ENCODE assay signal across 12 mouse cellular contexts in the genomic region with DNA sequence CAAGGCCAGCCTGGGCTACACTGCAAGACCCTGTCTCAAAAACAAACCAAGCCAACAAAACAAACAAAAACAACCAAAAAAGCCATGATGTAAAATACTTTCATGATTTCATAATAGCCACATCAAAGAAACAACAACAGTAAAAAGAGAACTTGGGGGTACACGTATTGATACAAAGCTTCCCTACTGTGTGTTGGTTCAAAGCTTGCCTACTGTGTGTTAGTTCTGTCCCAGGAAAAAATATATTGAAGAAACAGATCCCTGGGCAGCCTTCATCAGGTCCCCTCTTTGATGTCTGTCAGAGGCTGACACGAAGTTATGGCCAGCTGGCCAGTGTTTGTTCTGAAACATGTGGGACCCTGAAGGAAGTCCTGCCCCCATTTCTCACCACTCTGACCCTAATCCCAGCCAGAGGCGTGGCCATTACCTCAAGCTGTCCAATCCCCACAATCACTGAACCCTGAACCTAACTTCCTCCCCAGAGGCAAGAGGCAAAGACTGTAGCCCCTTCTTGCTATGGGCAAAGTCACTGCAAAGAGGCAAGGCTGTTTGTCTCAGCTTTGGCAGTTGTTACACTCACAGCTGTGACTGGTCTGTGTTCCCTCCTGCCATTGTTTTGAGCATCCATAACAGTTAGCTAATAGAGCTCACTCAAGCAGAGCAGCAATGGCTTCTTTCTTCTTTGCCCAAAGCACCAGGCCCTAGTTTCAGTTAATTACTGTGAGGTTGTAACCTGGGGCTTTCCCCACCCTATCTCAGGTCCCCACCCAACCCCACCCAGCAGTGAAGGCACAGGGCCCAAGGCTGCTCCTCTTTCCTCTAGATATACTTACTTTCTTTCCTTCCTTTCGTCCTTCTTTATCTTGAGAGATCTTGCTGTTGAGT. TPM values are rescaled to one million over a fixed set of nuclear protein-coding genes. Genes with fewer than 3 reads are reported as not detected.
DNase-seq lines count a peak whose midpoint lies in the region; ATAC-seq and TF ChIP-seq lines count a peak whose summit lies in the region.
"Had no signal": no experiment of that assay in that cellular context is flagged by ENCODE, and none has a peak within 500 bp of the region (broad histone marks: within the 10 kb centered on the region; RNA-seq: fewer than 3 reads in every experiment).

No protein-coding gene starts in this region.

- TF ChIP-seq EP300 in MEL (IDR thresholded peaks at IDR 0.05; ENCODE audit: low read depth in 1 of 2, low read length in 2 of 2) = no peak

- peaks cover 14 to 34% of the 10 kb centered on the region in 2 experiments for H3K4me1 ChIP-seq in MEL (ENCODE audit: control insufficient read depth in 1 of 2, insufficient read depth in 2 of 2, low read length in 2 of 2)
- peaks cover 25% of the 10 kb centered on the region for H3K4me1 ChIP-seq in liver, embryonic 11.5 days (replicated peaks; ENCODE audit: control insufficient read depth, insufficient read depth, low read length)
- no peaks in the 10 kb centered on the region for H3K4me1 ChIP-seq in forebrain, embryonic 12.5 days
- H3K4me1 ChIP-seq: hindbrain, embryonic 15.5 days had no signal

- no peak for TF ChIP-seq CTCF in MEL (IDR thresholded peaks at IDR 0.05 in 2 of 3, conservative IDR thresholded peaks at IDR 0.05 in 1 of 3; ENCODE audit: control insufficient read depth in 1 of 3, insufficient read depth in 1 of 3, low read depth in 2 of 3, low read length in 3 of 3, poor library complexity in 1 of 3, severe bottlenecking in 1 of 3)

- ATAC-seq in liver, embryonic 11.5 days (replicated peaks; ENCODE audit: low FRiP score) = peak; percentile 91
- no peak for ATAC-seq in forebrain, embryonic 12.5 days (ENCODE audit: low FRiP score)
- ATAC-seq: forebrain, embryonic 14.5 days had no signal

- H3K27me3 ChIP-seq in MEL (ENCODE audit: control insufficient read depth in 1 of 2, insufficient read depth in 2 of 2, low read length in 2 of 2) = no peaks in the 10 kb centered on the region
- H3K27me3 ChIP-seq in liver, embryonic 11.5 days (replicated peaks; ENCODE audit: control insufficient read depth, insufficient read depth, low read length) = no peaks in the 10 kb centered on the region
- H3K27me3 ChIP-seq in forebrain, embryonic 12.5 days = peaks cover 3% of the 10 kb centered on the region; the same call in 1 of the 2 replicates
- H3K27me3 ChIP-seq: hindbrain, embryonic 15.5 days had no signal

- H3K4me3 ChIP-seq in MEL (ENCODE audit: control insufficient read depth in 1 of 2, insufficient read depth in 1 of 2, low read depth in 2 of 2, low read length in 2 of 2) = no peak overlapping the region; a peak in 1 of 4 replicates
- H3K4me3 ChIP-seq in liver, embryonic 11.5 days (ENCODE audit: low read depth, low read length) = no peak overlapping the region
- no peak overlapping the region for H3K4me3 ChIP-seq in forebrain, embryonic 12.5 days (replicated peaks)
- H3K4me3 ChIP-seq: hindbrain, embryonic 15.5 days; megakaryocyte, embryonic 14.5 days had no signal

- no peak overlapping the region for H3K9ac ChIP-seq in MEL (ENCODE audit: control insufficient read depth, low read depth, low read length, poor library complexity, severe bottlenecking)
- peak overlapping the region; percentile 42; the same call in 1 of the 2 replicates for H3K9ac ChIP-seq in liver, embryonic 11.5 days (ENCODE audit: low read depth, low read length)
- no peak overlapping the region for H3K9ac ChIP-seq in forebrain, embryonic 12.5 days
- H3K9ac ChIP-seq: hindbrain, embryonic 15.5 days had no signal

- no peaks in the 10 kb centered on the region for H3K9me3 ChIP-seq in MEL (replicated peaks; ENCODE audit: insufficient read depth, low read length)
- H3K9me3 ChIP-seq in liver, embryonic 11.5 days (ENCODE audit: control insufficient read depth, low read length) = no peaks in the 10 kb centered on the region
- H3K9me3 ChIP-seq in forebrain, embryonic 12.5 days = no peaks in the 10 kb centered on the region
- H3K9me3 ChIP-seq: hindbrain, embryonic 15.5 days had no signal

- peak; percentile 22 to 26 for DNase-seq in B cell, adult 2 months
- DNase-seq in MEL (ENCODE audit: low read depth, low spot score) = peak; percentile 66
- no peak for DNase-seq in liver, embryonic 11.5 days (ENCODE audit: low spot score)
- DNase-seq in spleen, adult 12 weeks (ENCODE audit: low spot score) = peak; percentile 15
- no peak for DNase-seq in thymus, adult 18-20 months
- DNase-seq in testis, postnatal 10 days (ENCODE audit: low spot score) = no peak
- DNase-seq: lung, adult 18-20 months had no signal

- peak overlapping the region; percentile 59 for H3K4me2 ChIP-seq in liver, embryonic 11.5 days
- no peak overlapping the region for H3K4me2 ChIP-seq in forebrain, embryonic 12.5 days
- H3K4me2 ChIP-seq: hindbrain, embryonic 15.5 days had no signal

- TF ChIP-seq RAD21 in MEL (IDR thresholded peaks at IDR 0.05; ENCODE audit: low read depth, low read length) = no peak

- peaks cover 0 to 25% of the 10 kb centered on the region in 2 experiments; a peak in 2 of 4 replicates for H3K36me3 ChIP-seq in MEL (ENCODE audit: control insufficient read depth in 1 of 2, insufficient read depth in 2 of 2, low read length in 2 of 2)
- H3K36me3 ChIP-seq in liver, embryonic 11.5 days (ENCODE audit: control insufficient read depth, insufficient read depth, low read length) = no peaks in the 10 kb centered on the region
- no peaks in the 10 kb centered on the region for H3K36me3 ChIP-seq in forebrain, embryonic 12.5 days (replicated peaks)
- H3K36me3 ChIP-seq: hindbrain, embryonic 15.5 days had no signal

- peak overlapping the region; percentile 77 for H3K27ac ChIP-seq in MEL (ENCODE audit: control insufficient read depth, low read depth, low read length)
- peak overlapping the region; percentile 87 for H3K27ac ChIP-seq in liver, embryonic 11.5 days (ENCODE audit: low read depth, low read length)
- H3K27ac ChIP-seq in forebrain, embryonic 12.5 days = no peak overlapping the region
- H3K27ac ChIP-seq: hindbrain, embryonic 15.5 days; kidney, postnatal 0 days had no signal

- H3K79me2 ChIP-seq in MEL (ENCODE audit: control insufficient read depth, insufficient read depth, low read length, poor library complexity) = no peaks in the 10 kb centered on the region

- no peak for TF ChIP-seq POLR2A in MEL (IDR thresholded peaks at IDR 0.05; ENCODE audit: control insufficient read depth in 1 of 2, insufficient read depth in 1 of 2, low read depth in 1 of 2, low read length in 2 of 2, poor library complexity in 1 of 2)

- WGBS in liver, embryonic 11.5 days = 53% methylated on average over 4 of the region's 4 CpGs
- 68% methylated on average over 4 of the region's 4 CpGs for WGBS in forebrain, embryonic 12.5 days

TF ChIP-seq in MEL, 35 proteins besides CTCF, POLR2A, EP300 and RAD21:
- TF ChIP-seq GATA1 (IDR thresholded peaks at IDR 0.05; ENCODE audit: low read depth, low read length) = 0 out of 2 replicates have a peak, but pooled peaks have one; percentile 3
- TF ChIP-seq ETS1 (IDR thresholded peaks at IDR 0.05; ENCODE audit: low read depth, low read length) = no peak
- no peak for TF ChIP-seq USF1 (IDR thresholded peaks at IDR 0.05; ENCODE audit: low read depth, low read length)
- peak; percentile 94 for TF ChIP-seq ZKSCAN1 (IDR thresholded peaks at IDR 0.05; ENCODE audit: low read depth, low read length)
- TF ChIP-seq RCOR1 (IDR thresholded peaks at IDR 0.05; ENCODE audit: low read depth, low read length) = no peak

RNA-seq across cellular contexts. Expression of a gene that starts 47.4 kb away (rescaled TPM):
- 4.0 and 5.1 TPM in 2 replicates for total RNA-seq in MEL (2012; rRNA removed)
- polyA plus RNA-seq in MEL (2012; ENCODE audit: insufficient read depth in 1 of 2, insufficient read length in 2 of 2, low read depth in 1 of 2, low replicate concordance in 2 of 2, missing spikeins in 1 of 2) = 1 to 10 TPM in 1 of 2 experiments, not detected in 1; 8.7 TPM
- polyA plus RNA-seq in liver, embryonic 11.5 days (2014; fragmentation: Nextera tagmentation; extraction: Ambion mirVana) = 11.9 and 13.3 TPM in 2 replicates
- polyA plus RNA-seq in forebrain, embryonic 12.5 days (2016; fragmentation: Nextera tagmentation; extraction: Ambion mirVana) = 12.7 and 13.6 TPM in 2 replicates

Comparison
In these comparisons a context has a peak if more than half of its experiments do, and no peak if none do; other contexts are left out.
1. DNase-seq: peak in B cell, adult 2 months (2 of 2), MEL (single experiment) and spleen, adult 12 weeks (single experiment); none in liver, embryonic 11.5 days (single experiment), thymus, adult 18-20 months (0 of 2) and testis, postnatal 10 days (single experiment).